Mouse (Mus musculus) gastrocnemius, postnatal 14 days (tissue): Measurements from ENCODE around the gene Ccl25. TPM values are rescaled to one million over a fixed set of nuclear protein-coding genes. Genes with fewer than 3 reads are reported as not detected.
"Not testable (repeated sequence)": the region's sequence is repeated elsewhere in the genome, so short reads cannot be mapped to it uniquely, and the experiment has no call there.

Experiments
- DNase-seq: peaks from one replicate; pipeline ENCODE4 v3.0.0; 2021; ENCODE audit warnings: mixed read lengths
- intact Hi-C: fragments of 180-260 bp; cut with DNase I; formaldehyde crosslinking; loops from one replicate; pipeline ENCODE4 v1.15.1; 2025; ENCODE audit warnings: low total_unique reads
- total RNA-seq, 2 experiments: library from RNA; stranded (reverse); gene quantifications; 2 replicates each; pipeline ENCODE4 v1.2.3; 2021

The Ccl25 gene
- total RNA-seq, 2 experiments from 2014 or later, result 8.7 to 9.4 TPM

GRCm38 (mm10) chr8:4329000-4329399 is 4.0 kb downstream of the Ccl25 start:
- intact Hi-C loops, result no loop called here

GRCm38 (mm10) chr8:4333966-4334365 is 9.0 kb downstream of the Ccl25 start:
- intact Hi-C loops, result no loop called here
- no peak for DNase-seq

More at GRCm38 (mm10) chr8:4329000-4329399, 4.0 kb downstream of the Ccl25 start:
- DNase-seq, result no peak

- intact Hi-C loops, result no loop called here
- DNase-seq, result no peak
Measured at GRCm38 (mm10) chr8:4335678-4336077, 10.7 kb downstream of the Ccl25 start.

- intact Hi-C loops, result no loop called here
- no peak for DNase-seq
Measured at GRCm38 (mm10) chr8:4340207-4340606, 15.2 kb downstream of the Ccl25 start.

- no peak for DNase-seq
Measured at GRCm38 (mm10) chr8:4347661-4348060, 22.7 kb downstream of the Ccl25 start.

GRCm38 (mm10) chr8:4348275-4348674 is 23.3 kb downstream of the Ccl25 start:
- DNase-seq, result no peak
- intact Hi-C loops, result no loop called here

More at GRCm38 (mm10) chr8:4347661-4348060, 22.7 kb downstream of the Ccl25 start:
- intact Hi-C loops, result no loop called here

- intact Hi-C loops, result no loop called here
Measured at GRCm38 (mm10) chr8:4349335-4349734, 24.3 kb downstream of the Ccl25 start.

GRCm38 (mm10) chr8:4350618-4351017 is 25.6 kb downstream of the Ccl25 start:
- DNase-seq, result no peak
- intact Hi-C loops, result no loop called here

More at GRCm38 (mm10) chr8:4349335-4349734, 24.3 kb downstream of the Ccl25 start:
- DNase-seq, result no peak

- intact Hi-C loops, DNase-seq: not testable (repeated sequence)
Measured at GRCm38 (mm10) chr8:4352562-4352961, 27.6 kb downstream of the Ccl25 start.

- DNase-seq, result no peak
- intact Hi-C loops, result no loop called here
Measured at GRCm38 (mm10) chr8:4353741-4354140, 28.7 kb downstream of the Ccl25 start.

- intact Hi-C loops, result no loop called here
- DNase-seq, result no peak
Measured at GRCm38 (mm10) chr8:4354516-4354915, 29.5 kb downstream of the Ccl25 start.

GRCm38 (mm10) chr8:4355455-4355854 is 30.4 kb downstream of the Ccl25 start:
- intact Hi-C loops, result no loop called here
- no peak for DNase-seq

GRCm38 (mm10) chr8:4359362-4359761 is 34.4 kb downstream of the Ccl25 start:
- intact Hi-C loops, result no loop called here
- DNase-seq, result no peak

- DNase-seq, result no peak
- intact Hi-C loops, result no loop called here
Measured at GRCm38 (mm10) chr8:4360922-4361321, 35.9 kb downstream of the Ccl25 start.

GRCm38 (mm10) chr8:4366189-4366588 is 41.2 kb downstream of the Ccl25 start:
- intact Hi-C loops, result no loop called here
- DNase-seq, result no peak

- intact Hi-C loops, result no loop called here
- DNase-seq, result peak; percentile 67
Measured at GRCm38 (mm10) chr8:4367808-4368207, 42.8 kb downstream of the Ccl25 start.

GRCm38 (mm10) chr8:4368470-4368869 is 43.5 kb downstream of the Ccl25 start:
- intact Hi-C loops, result no loop called here
- DNase-seq, result no peak

GRCm38 (mm10) chr8:4370078-4370477 is 45.1 kb downstream of the Ccl25 start:
- DNase-seq, result peak; percentile 31
- intact Hi-C loops, result loop anchor here (5.0 kb wide), 1 partner anchor 48 kb away; no protein-coding TSS in a partner anchor

GRCm38 (mm10) chr8:4372657-4373056 is 47.6 kb downstream of the Ccl25 start:
- DNase-seq, result no peak
- intact Hi-C loops, result loop anchor here (5.0 kb wide), 1 partner anchor 50 kb away; no protein-coding TSS in a partner anchor

GRCm38 (mm10) chr8:4401442-4401841 is 76.4 kb downstream of the Ccl25 start:
- no peak for DNase-seq
- intact Hi-C loops, result no loop called here

- DNase-seq, result no peak
- intact Hi-C loops, result no loop called here
Measured at GRCm38 (mm10) chr8:4403960-4404879, 79.2 kb downstream of the Ccl25 start.
